Mouse (Mus musculus) kidney, adult 11 months (tissue): Measurements from ENCODE around the gene Samt2.
"Not testable (repeated sequence)": the region's sequence is repeated elsewhere in the genome, so short reads cannot be mapped to it uniquely, and the experiment has no call there.

Experiments
- DNase-seq: peaks from one replicate; pipeline ENCODE4 v3.0.0; 2022

Samt2 gene

DNA sequence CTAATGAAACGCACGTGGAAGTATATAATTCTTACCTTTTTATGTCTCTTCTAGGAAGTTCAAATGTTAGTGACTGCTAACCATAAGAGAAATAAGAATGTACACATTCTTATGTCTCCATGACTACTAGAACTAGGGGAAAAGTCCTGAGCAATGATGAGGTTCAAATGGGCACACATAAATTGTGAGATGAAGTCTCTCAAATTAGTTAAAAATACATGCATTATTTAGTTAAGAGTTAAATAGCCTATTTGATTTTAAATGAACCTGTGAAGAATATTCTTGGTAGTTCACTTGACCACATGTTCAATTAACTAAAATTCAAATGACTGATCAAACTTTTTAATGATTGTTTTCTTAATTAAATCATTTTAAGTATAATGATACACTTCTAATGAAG, at the start of gene Samt2:
Gene Samt2, minus strand, starts transcription at position 101 of the 400 bp plus-strand sequence.
- DNase-seq = not testable (repeated sequence)
